Mouse (Mus musculus) layer of hippocampus, postnatal 14 days (tissue): ENCODE data around the gene Scfd2. TPM values are rescaled to one million over a fixed set of nuclear protein-coding genes. Genes with fewer than 3 reads are reported as not detected.
A peak's percentile ranks its signal among the peaks of the same experiment; 100 is the strongest.

Experiments
- DNase-seq, 2 experiments: peaks; one replicate each; pipeline ENCODE4 v3.0.0; 2021 to 2022; ENCODE audit warnings: low spot score in 2 of 2, mixed read lengths in 1 of 2
- total RNA-seq, 2 experiments: library from RNA; stranded (reverse); gene quantifications; 2 replicates each; pipeline ENCODE4 v1.2.3; 2021

Gene Scfd2
- total RNA-seq, 2 experiments from 2014 or later: 27.1 to 29.9 TPM

- DNase-seq: no peak
Measured at GRCm38 (mm10) chr5:74314501-74314900, 217.1 kb downstream of the Scfd2 start.

- no peak for DNase-seq
Measured at GRCm38 (mm10) chr5:74313542-74313941, 218.0 kb downstream of the Scfd2 start.

- DNase-seq: no peak
Measured at GRCm38 (mm10) chr5:74311865-74312264, 219.7 kb downstream of the Scfd2 start.

- peak; percentile 48 to 63 for DNase-seq
Measured at GRCm38 (mm10) chr5:74311200-74311825, 220.2 kb downstream of the Scfd2 start.

GRCm38 (mm10) chr5:74310101-74310500 is 221.5 kb downstream of the Scfd2 start:
- no peak for DNase-seq

- DNase-seq: no peak
Measured at GRCm38 (mm10) chr5:74307242-74307641, 224.3 kb downstream of the Scfd2 start.

GRCm38 (mm10) chr5:74305533-74306189 is 225.9 kb downstream of the Scfd2 start:
- peak in 1 of 2 experiments; percentile 28 for DNase-seq

- DNase-seq: no peak
Measured at GRCm38 (mm10) chr5:74304767-74305166, 226.8 kb downstream of the Scfd2 start.

GRCm38 (mm10) chr5:74302331-74302730 is 229.2 kb downstream of the Scfd2 start:
- no peak for DNase-seq

GRCm38 (mm10) chr5:74301443-74301842 is 230.1 kb downstream of the Scfd2 start:
- DNase-seq: no peak

- no peak for DNase-seq
Measured at GRCm38 (mm10) chr5:74300931-74301330, 230.6 kb downstream of the Scfd2 start.

- no peak for DNase-seq
Measured at GRCm38 (mm10) chr5:74300140-74300539, 231.4 kb downstream of the Scfd2 start.

GRCm38 (mm10) chr5:74297113-74297512 is 234.4 kb downstream of the Scfd2 start:
- no peak for DNase-seq

- DNase-seq: no peak
Measured at GRCm38 (mm10) chr5:74296096-74296495, 235.5 kb downstream of the Scfd2 start.

GRCm38 (mm10) chr5:74293513-74293912 is 238.0 kb downstream of the Scfd2 start:
- no peak for DNase-seq

GRCm38 (mm10) chr5:74292050-74292449 is 239.5 kb downstream of the Scfd2 start:
- DNase-seq: no peak

- DNase-seq: no peak
Measured at GRCm38 (mm10) chr5:74291575-74291974, 240.0 kb downstream of the Scfd2 start.

- no peak for DNase-seq
Measured at GRCm38 (mm10) chr5:74289957-74290356, 241.6 kb downstream of the Scfd2 start.

GRCm38 (mm10) chr5:74288206-74288605 is 243.4 kb downstream of the Scfd2 start:
- no peak for DNase-seq

GRCm38 (mm10) chr5:74286301-74286700 is 245.3 kb downstream of the Scfd2 start:
- no peak for DNase-seq

GRCm38 (mm10) chr5:74285764-74286163 is 245.8 kb downstream of the Scfd2 start:
- no peak for DNase-seq

GRCm38 (mm10) chr5:74285289-74285688 is 246.3 kb downstream of the Scfd2 start:
- no peak for DNase-seq

- DNase-seq: no peak
Measured at GRCm38 (mm10) chr5:74283545-74283944, 248.0 kb downstream of the Scfd2 start.
